In the genomic region with DNA sequence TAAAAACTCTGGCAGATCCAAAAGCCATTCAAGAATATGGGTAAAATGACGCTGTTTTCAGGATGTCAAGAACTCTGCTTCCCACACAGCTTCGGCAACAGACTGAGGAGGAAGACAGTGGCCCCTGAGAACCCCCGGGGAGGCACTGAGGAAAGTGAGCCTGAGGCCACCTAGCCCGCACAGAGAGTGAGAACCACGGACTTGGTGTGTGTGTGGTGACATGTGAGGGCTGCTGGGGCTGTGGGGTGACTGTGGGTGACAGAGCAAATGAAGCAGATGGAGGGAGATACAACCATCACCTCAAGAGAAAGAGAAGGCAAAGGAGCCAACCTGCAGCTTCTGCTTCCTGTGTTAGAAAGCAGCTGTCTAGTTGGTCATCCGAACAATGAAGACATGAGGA, we compare ENCODE assay signal across 11 mouse cellular contexts. TPM values are rescaled to one million over a fixed set of nuclear protein-coding genes. Genes with fewer than 3 reads are reported as not detected.
A peak's percentile ranks its signal among the peaks of the same experiment; 100 is the strongest.
DNase-seq lines count a peak whose midpoint lies in the region; ATAC-seq and TF ChIP-seq lines count a peak whose summit lies in the region.
"Had no signal": no experiment of that assay in that cellular context is flagged by ENCODE, and none has a peak within 500 bp of the region (broad histone marks: within the 10 kb centered on the region; RNA-seq: fewer than 3 reads in every experiment).

No protein-coding gene starts in this region.

- no peak overlapping the region for H3K9ac ChIP-seq in liver, embryonic 12.5 days
- no peak overlapping the region for H3K9ac ChIP-seq in CH12.LX (ENCODE audit: insufficient read depth, low read depth)
- H3K9ac ChIP-seq in liver, postnatal 0 days (replicated peaks) = peak overlapping the region; percentile 33; the same call in 1 of the 2 replicates
- H3K9ac ChIP-seq: hindbrain, embryonic 15.5 days; liver, embryonic 15.5 days had no signal

- H3K4me3 ChIP-seq in liver, embryonic 12.5 days = no peak overlapping the region
- H3K4me3 ChIP-seq in CH12.LX (replicated peaks in 1 of 3; ENCODE audit: low read depth in 2 of 3, low read length in 2 of 3, poor library complexity in 1 of 3) = no peak overlapping the region
- H3K4me3 ChIP-seq in liver, postnatal 0 days (ENCODE audit: low read depth, low read length) = no peak overlapping the region
- H3K4me3 ChIP-seq: hindbrain, embryonic 15.5 days; liver, embryonic 15.5 days had no signal

- H3K36me3 ChIP-seq in liver, embryonic 12.5 days = peaks cover 13% of the 10 kb centered on the region; the same call in 1 of the 2 replicates
- H3K36me3 ChIP-seq in CH12.LX (replicated peaks in 1 of 2; ENCODE audit: control insufficient read depth in 1 of 2, insufficient read depth in 1 of 2, low read length in 1 of 2) = peaks cover 4 to 22% of the 10 kb centered on the region in 2 experiments
- H3K36me3 ChIP-seq in liver, postnatal 0 days (replicated peaks; ENCODE audit: insufficient read depth, low read length) = 0 out of 2 replicates have a peak, but pooled peaks cover 3% of the 10 kb centered on the region

- no peak for ATAC-seq in liver, embryonic 12.5 days
- ATAC-seq in liver, postnatal 0 days = no peak

- dilution Hi-C loops in CH12.LX (cut with MboI; ENCODE audit: extremely low pct_ligation_motif_present, extremely low pct_unique_long_range_greater_than_20kb, low sequenced_read_pairs) = no loop called here

- TF ChIP-seq EP300 in CH12.LX (IDR thresholded peaks at IDR 0.05; ENCODE audit: low read length) = no peak
- TF ChIP-seq EP300 in liver, postnatal 0 days (IDR thresholded peaks at IDR 0.05; ENCODE audit: low read depth) = no peak

- DNase-seq in liver = no peak
- DNase-seq in CH12.LX (ENCODE audit: extremely low read depth) = no peak
- DNase-seq in Muller cell, postnatal 12 days (ENCODE audit: inconsistent ontology term) = peak; percentile 25
- DNase-seq in liver, postnatal 0 days = no peak
- no peak for DNase-seq in frontal cortex, adult 2 months (ENCODE audit: extremely low spot score in 1 of 2, low spot score in 1 of 2)
- DNase-seq in frontal cortex, postnatal 25 days (ENCODE audit: low spot score in 2 of 2) = no peak
- DNase-seq: right cerebral cortex, postnatal 4 days had no signal

- no peaks in the 10 kb centered on the region for H3K27me3 ChIP-seq in liver, embryonic 12.5 days (replicated peaks)
- no peaks in the 10 kb centered on the region for H3K27me3 ChIP-seq in CH12.LX (replicated peaks)
- H3K27me3 ChIP-seq in liver, postnatal 0 days (ENCODE audit: insufficient read depth, low read length) = no peaks in the 10 kb centered on the region
- H3K27me3 ChIP-seq: hindbrain, embryonic 15.5 days; liver, embryonic 15.5 days; Patski had no signal

- H3K4me1 ChIP-seq in liver, embryonic 12.5 days = peaks cover 41% of the 10 kb centered on the region
- H3K4me1 ChIP-seq in CH12.LX (ENCODE audit: control insufficient read depth in 1 of 2, insufficient read depth in 2 of 2) = peaks cover 12 to 45% of the 10 kb centered on the region in 2 experiments
- peaks cover 12% of the 10 kb centered on the region for H3K4me1 ChIP-seq in liver, postnatal 0 days (ENCODE audit: insufficient read depth)

- 41% methylated on average over 6 of the region's 6 CpGs for WGBS in liver, embryonic 12.5 days (ENCODE audit: insufficient replicate concordance)
- 23% methylated on average over 6 of the region's 6 CpGs for WGBS in liver, postnatal 0 days (ENCODE audit: insufficient replicate concordance)

- H3K27ac ChIP-seq in liver, embryonic 12.5 days = peak overlapping the region; percentile 10; the same call in 1 of the 2 replicates
- peak overlapping the region; percentile 35; the same call in 1 of the 2 replicates for H3K27ac ChIP-seq in CH12.LX (ENCODE audit: insufficient read depth, low read depth)
- no peak overlapping the region for H3K27ac ChIP-seq in liver, postnatal 0 days (ENCODE audit: low read depth)
- H3K27ac ChIP-seq: hindbrain, embryonic 15.5 days; liver, embryonic 15.5 days had no signal

- in situ Hi-C loops in CH12.LX (cut with MboI; ENCODE audit: low pct_ligation_motif_present, low pct_unique_long_range_greater_than_20kb, low sequenced_read_pairs) = no loop called here

- H3K79me2 ChIP-seq in CH12.LX (replicated peaks; ENCODE audit: control insufficient read depth, extremely low read depth, insufficient read depth, poor library complexity, severe bottlenecking) = peaks cover 7% of the 10 kb centered on the region

- no peak for TF ChIP-seq CTCF in CH12.LX (conservative IDR thresholded peaks at IDR 0.05 in 1 of 2, IDR thresholded peaks at IDR 0.05 in 1 of 2; ENCODE audit: low read depth in 2 of 2, low read length in 2 of 2)
- no peak for TF ChIP-seq CTCF in liver, postnatal 0 days (IDR thresholded peaks at IDR 0.05; ENCODE audit: low read depth)

- TF ChIP-seq POLR2A in CH12.LX (IDR thresholded peaks at IDR 0.05; ENCODE audit: low read depth, low read length) = no peak

- H3K4me2 ChIP-seq in liver, embryonic 12.5 days = no peak overlapping the region
- peak overlapping the region; percentile 31; the same call in 1 of the 2 replicates for H3K4me2 ChIP-seq in CH12.LX (ENCODE audit: insufficient read depth, low read depth, poor library complexity, severe bottlenecking)
- 0 out of 2 replicates have a peak overlapping the region, but pooled peaks have one; percentile 0 for H3K4me2 ChIP-seq in liver, postnatal 0 days (ENCODE audit: low read depth, low read length)
- H3K4me2 ChIP-seq: hindbrain, embryonic 15.5 days; liver, embryonic 15.5 days had no signal

- no peaks in the 10 kb centered on the region for H3K9me3 ChIP-seq in liver, embryonic 12.5 days (replicated peaks)
- H3K9me3 ChIP-seq in CH12.LX (replicated peaks; ENCODE audit: low read length) = no peaks in the 10 kb centered on the region
- no peaks in the 10 kb centered on the region for H3K9me3 ChIP-seq in liver, postnatal 0 days (ENCODE audit: low read length)
- H3K9me3 ChIP-seq: hindbrain, embryonic 15.5 days; liver, embryonic 15.5 days had no signal

- no peak for TF ChIP-seq RAD21 in CH12.LX (IDR thresholded peaks at IDR 0.05; ENCODE audit: low read depth, low read length)

TF ChIP-seq in CH12.LX, 34 proteins besides CTCF, POLR2A, EP300 and RAD21:
- TF ChIP-seq ZMIZ1 (IDR thresholded peaks at IDR 0.05; ENCODE audit: low read depth, low read length) (no peak), POLR2AphosphoS2 (IDR thresholded peaks at IDR 0.05; ENCODE audit: low read depth, low read length) (no peak), E2F4 (IDR thresholded peaks at IDR 0.05; ENCODE audit: insufficient replicate concordance, low read depth, low read length) (no peak), CHD2 (IDR thresholded peaks at IDR 0.05; ENCODE audit: low read length) (no peak), MYC (IDR thresholded peaks at IDR 0.05; ENCODE audit: low read depth, low read length) (no peak), ELF1 (IDR thresholded peaks at IDR 0.05; ENCODE audit: low read depth, low read length) (no peak), MAFK (IDR thresholded peaks at IDR 0.05; ENCODE audit: insufficient replicate concordance, low read length) (no peak), MXI1 (IDR thresholded peaks at IDR 0.05; ENCODE audit: low read depth, low read length) (no peak), CHD1 (IDR thresholded peaks at IDR 0.05; ENCODE audit: low read depth, low read length) (no peak), ETS1 (conservative IDR thresholded peaks at IDR 0.05; ENCODE audit: low read depth, low read length) (no peak), MAX (IDR thresholded peaks at IDR 0.05; ENCODE audit: low read length) (no peak), JUN (IDR thresholded peaks at IDR 0.05; ENCODE audit: insufficient read depth, low read depth, low read length) (no peak)

RNA-seq across cellular contexts. Expression of gene Ralbp1, which starts 13.5 kb away (rescaled TPM):
- polyA plus RNA-seq in liver, embryonic 12.5 days (2016; fragmentation: Nextera tagmentation; extraction: Ambion mirVana) = 45.9 and 47.3 TPM in 2 replicates
- total RNA-seq in CH12.LX (2012; rRNA removed) = 22.8 and 26.5 TPM in 2 replicates
- 27.2 and 28.1 TPM in 2 replicates for total RNA-seq in CH12.LX (2014; rRNA removed)
- 25.3 and 25.9 TPM in 2 replicates for polyA plus RNA-seq in CH12.LX (2012; ENCODE audit: insufficient read length, low read depth)
- polyA plus RNA-seq in liver, postnatal 0 days (2015; fragmentation: Nextera tagmentation; extraction: Ambion mirVana) = 29.5 TPM in 2 replicates
- 50.2 and 51.9 TPM in 2 replicates for polyA plus RNA-seq in frontal cortex, adult 2 months (2012; rRNA removed)
